Mouse (Mus musculus) macrophage (primary cell): ENCODE data around the gene Pde11a. TPM values are rescaled to one million over a fixed set of nuclear protein-coding genes. Genes with fewer than 3 reads are reported as not detected.

Source experiments
- H3K27ac ChIP-seq: fragments of 350-480 bp; formaldehyde crosslinking; 2 replicates; pipeline ENCODE4 v1.9.0; 2021
- H3K36me3 ChIP-seq: fragments of 350-480 bp; formaldehyde crosslinking; 2 replicates; pipeline ENCODE4 v1.9.0; 2021; ENCODE audit errors: inconsistent target
- H3K4me3 ChIP-seq: fragments of 350-480 bp; formaldehyde crosslinking; 2 replicates; pipeline ENCODE4 v1.9.0; 2021; ENCODE audit errors: inconsistent target
- H3K79me2 ChIP-seq: fragments of 350-480 bp; formaldehyde crosslinking; 2 replicates; pipeline ENCODE4 v1.9.0; 2021; ENCODE audit errors: inconsistent target
- WGBS: methylation state at CpG from one replicate; pipeline ENCODE4 v1.1.7; 2026; ENCODE audit warnings: inconsistent platforms; ENCODE audit not compliant: missing documents; 5-methylcytosine and 5-hydroxymethylcytosine counted together
- polyA plus RNA-seq: library from polyadenylated mRNA; stranded (reverse); fragments of 250-400 nt; gene quantifications from 3 replicates; pipeline ENCODE4 v1.2.4, GENCODE M21; 2018; ENCODE audit warnings: inconsistent platforms

Gene Pde11a
- polyA plus RNA-seq, 1 experiment from 2014 or later, result not detected

GRCm38 (mm10) chr2:76080549-76080948 lies 258.0 kb downstream of the Pde11a start:
- Histone ChIP-seq H3K4me3 (no peak overlapping the region), H3K27ac (no peak overlapping the region)
- 59% methylated on average over 3 of the region's 3 CpGs for WGBS

GRCm38 (mm10) chr2:76076838-76077237 lies 261.7 kb downstream of the Pde11a start:
- H3K36me3 ChIP-seq, result no peaks in the 10 kb centered on the region
- H3K4me3 ChIP-seq, result no peak overlapping the region
- 78% methylated on average over 2 of the region's 2 CpGs for WGBS
- H3K27ac ChIP-seq, result no peak overlapping the region
- H3K79me2 ChIP-seq, result no peaks in the 10 kb centered on the region

More at GRCm38 (mm10) chr2:76080549-76080948, 258.0 kb downstream of the Pde11a start:
- no peaks in the 10 kb centered on the region for H3K36me3 ChIP-seq
- no peaks in the 10 kb centered on the region for H3K79me2 ChIP-seq

GRCm38 (mm10) chr2:76076047-76076446 lies 262.5 kb downstream of the Pde11a start:
- 86% methylated on average over 4 of the region's 4 CpGs for WGBS
- no peaks in the 10 kb centered on the region for H3K36me3 ChIP-seq
- H3K27ac ChIP-seq, result no peak overlapping the region
- no peaks in the 10 kb centered on the region for H3K79me2 ChIP-seq
- H3K4me3 ChIP-seq, result no peak overlapping the region

GRCm38 (mm10) chr2:76073079-76073478 lies 265.5 kb downstream of the Pde11a start:
- H3K36me3 ChIP-seq, result no peaks in the 10 kb centered on the region
- H3K79me2 ChIP-seq, result no peaks in the 10 kb centered on the region
- WGBS, result 87% methylated on average over 6 of the region's 6 CpGs
- no peak overlapping the region for H3K27ac ChIP-seq
- no peak overlapping the region for H3K4me3 ChIP-seq

DNA sequence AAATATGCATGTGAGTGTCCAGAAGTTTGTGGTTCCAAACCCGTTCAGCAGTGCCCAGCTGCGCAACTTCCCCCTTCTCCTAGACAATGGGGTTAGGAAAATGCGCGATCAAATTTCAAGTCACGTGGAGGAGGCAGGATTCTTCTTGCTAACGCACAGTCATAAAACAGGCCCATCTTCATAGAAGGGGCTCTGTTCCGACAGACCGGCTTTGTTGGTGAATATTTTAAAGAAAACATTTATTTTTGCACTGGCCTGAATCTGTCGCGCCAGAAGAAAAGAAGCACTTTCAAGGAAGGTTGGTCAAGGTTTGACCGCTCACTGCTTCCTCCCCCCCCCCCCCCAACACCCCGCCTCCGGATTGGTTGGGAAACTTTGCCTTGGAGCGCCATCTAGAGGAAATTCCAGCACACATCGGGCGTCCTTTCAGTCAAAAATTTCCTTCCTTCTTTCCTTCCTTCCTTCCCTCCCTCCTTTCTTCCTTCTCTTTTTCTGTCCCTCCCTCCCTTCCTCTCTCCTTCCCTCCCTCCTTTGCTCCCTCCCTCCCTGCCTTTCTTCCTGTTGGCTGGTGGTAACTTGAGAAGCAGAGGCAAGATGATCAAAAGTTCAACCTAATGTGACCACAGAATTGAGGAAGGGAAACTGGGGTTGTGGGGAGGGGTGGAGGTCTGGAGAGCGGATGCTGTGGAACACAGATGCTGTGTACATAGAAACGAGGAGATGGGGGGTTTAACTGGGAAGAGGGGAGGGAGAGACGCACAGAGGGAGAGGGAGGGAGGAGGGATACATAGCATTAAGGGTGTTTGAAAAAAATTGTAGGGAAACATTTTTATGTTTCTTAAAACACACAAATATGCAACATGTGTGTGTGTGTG lies 267.9 kb downstream of the Pde11a start:
- WGBS, result 2% methylated on average over 18 of the region's 19 CpGs
- Histone ChIP-seq H3K27ac (peak overlapping the region; percentile 45), H3K79me2 (no peaks in the 10 kb centered on the region), H3K4me3 (peak overlapping the region; percentile 16; the same call in 1 of the 2 replicates), H3K36me3 (no peaks in the 10 kb centered on the region)

DNA sequence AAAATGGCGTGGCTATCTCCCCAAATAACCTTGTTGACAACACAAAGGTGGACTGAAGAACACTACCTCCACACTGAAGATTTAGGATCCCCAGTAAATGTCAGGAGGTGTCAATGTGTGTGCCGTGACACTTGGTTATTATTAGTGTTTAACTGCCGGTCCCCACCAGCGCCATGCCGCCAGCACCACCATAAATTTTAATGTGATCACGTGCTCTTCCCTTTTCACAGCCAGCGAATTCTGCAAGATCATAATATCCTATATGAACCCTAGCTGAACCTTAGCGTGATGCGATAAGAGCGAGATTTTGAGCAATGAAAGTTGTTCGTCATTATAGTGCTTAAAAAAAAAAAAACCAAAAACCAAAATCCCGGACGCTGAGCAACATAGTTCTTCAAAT lies 269.3 kb downstream of the Pde11a start:
- 64% methylated on average over 13 of the region's 13 CpGs for WGBS
- Histone ChIP-seq H3K27ac (no peak overlapping the region), H3K4me3 (no peak overlapping the region), H3K36me3 (no peaks in the 10 kb centered on the region), H3K79me2 (no peaks in the 10 kb centered on the region)

- no peaks in the 10 kb centered on the region for H3K79me2 ChIP-seq
- H3K36me3 ChIP-seq, result no peaks in the 10 kb centered on the region
- no peak overlapping the region for H3K4me3 ChIP-seq
- H3K27ac ChIP-seq, result no peak overlapping the region
- 95% methylated on average over 10 of the region's 10 CpGs for WGBS
These were observed 270.4 kb downstream of the Pde11a start for GRCm38 (mm10) chr2:76068155-76068554.

- Histone ChIP-seq H3K36me3 (no peaks in the 10 kb centered on the region), H3K4me3 (no peak overlapping the region), H3K79me2 (no peaks in the 10 kb centered on the region), H3K27ac (no peak overlapping the region)
- 81% methylated on average over 4 of the region's 4 CpGs for WGBS
These were observed 271.4 kb downstream of the Pde11a start for GRCm38 (mm10) chr2:76067144-76067543.

- Histone ChIP-seq H3K4me3 (no peak overlapping the region), H3K27ac (no peak overlapping the region), H3K79me2 (no peaks in the 10 kb centered on the region), H3K36me3 (no peaks in the 10 kb centered on the region)
- WGBS, result 39% methylated on average over 7 of the region's 7 CpGs
These were observed 273.3 kb downstream of the Pde11a start for GRCm38 (mm10) chr2:76065292-76065691.

DNA sequence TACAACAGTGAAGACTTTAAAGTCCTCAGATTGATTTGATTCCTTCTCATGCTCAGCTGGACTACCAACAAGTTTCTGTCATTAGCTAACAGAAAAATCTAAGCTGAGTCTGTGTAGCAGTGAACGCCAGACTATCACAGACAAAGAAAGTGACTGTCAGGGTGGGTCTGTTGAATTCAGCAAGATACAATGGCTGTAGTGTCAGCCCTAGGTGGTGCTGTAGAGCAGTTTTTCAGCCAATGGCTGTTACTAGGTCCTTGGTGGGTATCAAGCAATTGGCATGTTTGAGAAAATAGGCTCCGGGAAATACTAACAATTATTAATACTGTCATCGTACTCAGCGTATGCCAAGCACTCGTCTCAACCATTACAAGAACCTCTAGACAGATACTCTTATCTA lies 274.5 kb downstream of the Pde11a start:
- no peaks in the 10 kb centered on the region for H3K79me2 ChIP-seq
- no peak overlapping the region for H3K4me3 ChIP-seq
- WGBS, result 96% methylated on average over 5 of the region's 5 CpGs
- no peak overlapping the region for H3K27ac ChIP-seq
- no peaks in the 10 kb centered on the region for H3K36me3 ChIP-seq

DNA sequence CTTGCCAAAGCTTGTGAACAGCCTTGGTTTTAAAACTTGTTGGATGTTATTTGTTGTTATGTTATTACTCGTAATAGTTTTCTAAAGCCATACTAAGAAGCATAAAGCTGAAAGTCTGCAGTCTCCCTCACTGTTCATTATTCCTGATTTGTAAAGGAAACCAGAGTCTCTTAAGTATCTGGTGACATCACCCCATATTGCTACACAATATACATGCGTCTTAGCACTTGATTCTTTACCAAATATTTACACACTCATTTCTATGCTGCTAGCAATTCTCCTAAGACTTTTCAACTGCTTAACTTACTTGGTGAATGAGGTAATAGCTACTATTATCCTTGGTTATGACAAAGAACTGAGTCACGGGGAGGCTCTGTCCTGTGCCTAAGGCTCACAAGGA lies 278.4 kb downstream of the Pde11a start:
- Histone ChIP-seq H3K4me3 (no peak overlapping the region), H3K36me3 (no peaks in the 10 kb centered on the region), H3K79me2 (no peaks in the 10 kb centered on the region), H3K27ac (no peak overlapping the region)
- WGBS, result 94% methylated on average over 3 of the region's 3 CpGs

DNA sequence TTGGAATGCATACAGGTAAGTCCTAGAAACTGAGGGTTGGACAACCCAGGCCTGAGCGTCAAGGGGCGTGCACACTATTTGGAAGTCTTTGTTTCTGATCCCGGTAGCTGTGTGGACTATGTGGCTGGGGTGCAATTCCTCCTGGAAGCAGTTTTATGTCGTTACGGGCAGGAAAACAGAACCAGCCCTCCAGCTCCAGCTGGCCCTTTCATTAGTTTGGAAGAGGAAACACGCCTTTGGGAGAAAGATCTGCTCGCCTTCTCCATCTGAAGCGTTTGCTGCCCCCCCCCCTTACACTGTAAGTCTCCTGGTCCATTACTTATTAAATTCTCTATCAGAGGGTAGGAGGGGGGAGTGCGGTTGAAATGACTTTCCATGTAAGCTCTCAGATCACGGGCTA lies 279.0 kb downstream of the Pde11a start:
- WGBS, result 89% methylated on average over 10 of the region's 10 CpGs
- H3K79me2 ChIP-seq, result no peaks in the 10 kb centered on the region
- no peaks in the 10 kb centered on the region for H3K36me3 ChIP-seq
- H3K4me3 ChIP-seq, result no peak overlapping the region
- H3K27ac ChIP-seq, result no peak overlapping the region

- 86% methylated on average over 13 of the region's 13 CpGs for WGBS
- H3K36me3 ChIP-seq, result no peaks in the 10 kb centered on the region
These were observed 279.7 kb downstream of the Pde11a start for GRCm38 (mm10) chr2:76058661-76059467.

GRCm38 (mm10) chr2:76057555-76057954 lies 281.0 kb downstream of the Pde11a start:
- Histone ChIP-seq H3K27ac (no peak overlapping the region), H3K4me3 (no peak overlapping the region), H3K36me3 (no peaks in the 10 kb centered on the region), H3K79me2 (no peaks in the 10 kb centered on the region)
- 92% methylated on average over 7 of the region's 7 CpGs for WGBS

More at GRCm38 (mm10) chr2:76058661-76059467, 279.7 kb downstream of the Pde11a start:
- Histone ChIP-seq H3K27ac (no peak overlapping the region), H3K4me3 (no peak overlapping the region), H3K79me2 (no peaks in the 10 kb centered on the region)
